Mouse (Mus musculus) MEL (cell line): ENCODE results near the gene Fam208b. TPM values are rescaled to one million over a fixed set of nuclear protein-coding genes. Genes with fewer than 3 reads are reported as not detected.

Source experiments
- DNase-seq: peaks from one replicate; pipeline ENCODE4 v3.0.0; 2011; ENCODE audit warnings: low read depth, low spot score
- H3K27ac ChIP-seq: 2 replicates; pipeline ENCODE4 v1.5.1; 2012; ENCODE audit warnings: low read depth, mild to moderate bottlenecking, control low read depth, low read length, moderate library complexity; ENCODE audit not compliant: control insufficient read depth
- H3K27me3 ChIP-seq, 2 experiments: fragments of 150-350 bp in 1 of 2; sonication (generic) in 1 of 2; 2 replicates each; pipeline ENCODE4 v1.6.1; 2012; ENCODE audit warnings: low read length in 2 of 2, mild to moderate bottlenecking in 2 of 2, improper control_type of control experiment in 1 of 2, moderate library complexity in 1 of 2; ENCODE audit not compliant: insufficient read depth in 2 of 2, control insufficient read depth in 1 of 2
- H3K36me3 ChIP-seq, 2 experiments: 2 replicates each; pipeline ENCODE4 v1.6.1; 2012 to 2014; ENCODE audit warnings: low read length in 2 of 2, improper control_type of control experiment in 1 of 2, inconsistent platforms in 1 of 2, mild to moderate bottlenecking in 1 of 2; ENCODE audit not compliant: insufficient read depth in 2 of 2, control insufficient read depth in 1 of 2
- H3K4me1 ChIP-seq, 2 experiments: fragments of 150-350 bp in 1 of 2; sonication (generic) in 1 of 2; 2 replicates each; pipeline ENCODE4 v1.6.1; 2012; ENCODE audit warnings: low read length in 2 of 2, improper control_type of control experiment in 1 of 2, mild to moderate bottlenecking in 1 of 2; ENCODE audit not compliant: insufficient read depth in 2 of 2, control insufficient read depth in 1 of 2
- H3K4me3 ChIP-seq, 2 experiments: fragments of 150-350 bp in 1 of 2; sonication (generic) in 1 of 2; 2 replicates each; pipeline ENCODE4 v1.5.1; 2012; ENCODE audit warnings: low read depth in 2 of 2, low read length in 2 of 2, mild to moderate bottlenecking in 2 of 2, moderate library complexity in 2 of 2, control low read depth in 1 of 2, improper control_type of control experiment in 1 of 2; ENCODE audit not compliant: control insufficient read depth in 1 of 2, insufficient read depth in 1 of 2
- H3K79me2 ChIP-seq: 2 replicates; pipeline ENCODE4 v1.6.1; 2012; ENCODE audit warnings: mild to moderate bottlenecking, low read length, moderate library complexity; ENCODE audit not compliant: control insufficient read depth, poor library complexity, insufficient read depth
- H3K9ac ChIP-seq: 2 replicates; pipeline ENCODE4 v1.6.1; 2012; ENCODE audit warnings: low read depth, mild to moderate bottlenecking, control low read depth, low read length, moderate library complexity; ENCODE audit not compliant: control insufficient read depth, poor library complexity, severe bottlenecking
- H3K9me3 ChIP-seq: fragments of 150-350 bp; sonication (generic); replicated peaks from 2 replicates; pipeline ENCODE4 v1.6.1; 2012; ENCODE audit warnings: mild to moderate bottlenecking, low read length, improper control_type of control experiment, moderate library complexity; ENCODE audit not compliant: insufficient read depth
- CTCF ChIP-seq, 3 experiments: IDR thresholded peaks in 2 of 3; conservative IDR thresholded peaks in 1 of 3; 2 replicates each; pipeline ENCODE4 v1.5.1; 2011 to 2012; ENCODE audit warnings: low read length in 3 of 3, low read depth in 2 of 3, mild to moderate bottlenecking in 2 of 3, improper control_type of control experiment in 1 of 3, inconsistent platforms in 1 of 3, mixed read lengths in 1 of 3, moderate library complexity in 1 of 3; ENCODE audit not compliant: control insufficient read depth in 1 of 3, insufficient read depth in 1 of 3, poor library complexity in 1 of 3, severe bottlenecking in 1 of 3
- ELF1 ChIP-seq: IDR thresholded peaks from 2 replicates; pipeline ENCODE4 v1.6.1; 2014; ENCODE audit warnings: low read depth, mild to moderate bottlenecking, inconsistent platforms, low read length, improper control_type of control experiment, moderate library complexity
- EP300 ChIP-seq, 2 experiments: IDR thresholded peaks; 2 replicates each; pipeline ENCODE4 v1.6.1; 2011; ENCODE audit warnings: improper control_type of control experiment in 2 of 2, low read length in 2 of 2, low read depth in 1 of 2, mild to moderate bottlenecking in 1 of 2
- HCFC1 ChIP-seq: IDR thresholded peaks from 2 replicates; pipeline ENCODE4 v1.6.1; 2012; ENCODE audit warnings: low read depth, mild to moderate bottlenecking, inconsistent platforms, low read length, improper control_type of control experiment, moderate library complexity
- KAT2A ChIP-seq: conservative IDR thresholded peaks from 2 replicates; pipeline ENCODE4 v1.6.1; 2012; ENCODE audit warnings: low read depth, low read length, improper control_type of control experiment, inconsistent platforms
- MAFK ChIP-seq: IDR thresholded peaks from 2 replicates; pipeline ENCODE4 v1.6.1; 2011; ENCODE audit warnings: low read depth, mild to moderate bottlenecking, low read length, improper control_type of control experiment, borderline replicate concordance
- MAX ChIP-seq: IDR thresholded peaks from 2 replicates; pipeline ENCODE4 v1.6.1; 2011; ENCODE audit warnings: low read length, improper control_type of control experiment
- MAZ ChIP-seq: IDR thresholded peaks from 2 replicates; pipeline ENCODE4 v1.6.1; 2012; ENCODE audit warnings: low read depth, mild to moderate bottlenecking, inconsistent platforms, low read length, improper control_type of control experiment
- MYC ChIP-seq: IDR thresholded peaks from 2 replicates; pipeline ENCODE4 v1.6.1; 2011; ENCODE audit warnings: low read depth, mild to moderate bottlenecking, low read length, improper control_type of control experiment, moderate library complexity
- POLR2A ChIP-seq, 2 experiments: IDR thresholded peaks; 2 replicates each; pipeline ENCODE4 v1.6.1; 2011 to 2012; ENCODE audit warnings: low read length in 2 of 2, mild to moderate bottlenecking in 2 of 2, control low read depth in 1 of 2, improper control_type of control experiment in 1 of 2, low read depth in 1 of 2, moderate library complexity in 1 of 2; ENCODE audit not compliant: control insufficient read depth in 1 of 2, insufficient read depth in 1 of 2, poor library complexity in 1 of 2
- POLR2AphosphoS2 ChIP-seq: IDR thresholded peaks from 2 replicates; pipeline ENCODE4 v1.6.1; 2011; ENCODE audit warnings: low read length, improper control_type of control experiment
- RCOR1 ChIP-seq: IDR thresholded peaks from 2 replicates; pipeline ENCODE4 v1.6.1; 2012; ENCODE audit warnings: low read depth, mild to moderate bottlenecking, inconsistent platforms, low read length, improper control_type of control experiment
- SMC3 ChIP-seq: IDR thresholded peaks from 2 replicates; pipeline ENCODE4 v1.6.1; 2011; ENCODE audit warnings: low read depth, low read length, improper control_type of control experiment
- TAL1 ChIP-seq: IDR thresholded peaks from 2 replicates; pipeline ENCODE4 v1.6.1; 2012; ENCODE audit warnings: mild to moderate bottlenecking, inconsistent platforms, low read length, moderate library complexity, mixed read lengths
- TBP ChIP-seq: IDR thresholded peaks from 2 replicates; pipeline ENCODE4 v1.8.0; 2011; ENCODE audit warnings: low read depth, low read length, improper control_type of control experiment
- USF1 ChIP-seq: IDR thresholded peaks from 2 replicates; pipeline ENCODE4 v1.6.1; 2014; ENCODE audit warnings: low read depth, mild to moderate bottlenecking, inconsistent platforms, low read length, improper control_type of control experiment, moderate library complexity
- USF2 ChIP-seq, 2 experiments: IDR thresholded peaks; 2 replicates each; pipeline ENCODE4 v1.6.1; 2011 to 2012; ENCODE audit warnings: improper control_type of control experiment in 2 of 2, low read length in 2 of 2, borderline replicate concordance in 1 of 2, inconsistent platforms in 1 of 2, low read depth in 1 of 2, mild to moderate bottlenecking in 1 of 2; ENCODE audit not compliant: insufficient read depth in 1 of 2
- ZC3H11A ChIP-seq: IDR thresholded peaks from 2 replicates; pipeline ENCODE4 v1.6.1; 2012; ENCODE audit warnings: low read depth, mild to moderate bottlenecking, inconsistent platforms, low read length, improper control_type of control experiment
- ZKSCAN1 ChIP-seq: IDR thresholded peaks from 2 replicates; pipeline ENCODE4 v1.6.1; 2012; ENCODE audit warnings: low read depth, mild to moderate bottlenecking, inconsistent platforms, low read length, improper control_type of control experiment, moderate library complexity
- ZMIZ1 ChIP-seq: IDR thresholded peaks from 2 replicates; pipeline ENCODE4 v1.6.1; 2012; ENCODE audit warnings: low read depth, mild to moderate bottlenecking, inconsistent platforms, low read length, improper control_type of control experiment, moderate library complexity
- polyA plus RNA-seq, 2 experiments: library from polyadenylated mRNA; stranded (reverse) in 1 of 2; unstranded in 1 of 2; fragments of >175 nt in 1 of 2; fragments of >200 nt in 1 of 2; gene quantifications; 2 replicates each; pipeline versions ENCODE4 v1.2.1 to v1.2.4; 2012; ENCODE audit warnings: low replicate concordance in 2 of 2, low read depth in 1 of 2; ENCODE audit not compliant: insufficient read length in 2 of 2, insufficient read depth in 1 of 2, missing spikeins in 1 of 2
- total RNA-seq: library from RNA; depleted of rRNA; stranded (reverse); fragments of 300-350 nt; gene quantifications from 2 replicates; pipeline ENCODE4 v1.2.3, GENCODE M21; 2012

Fam208b gene
- total and polyA plus RNA-seq, 3 experiments = 23.5 to 183 (median 28.3) TPM

DNA sequence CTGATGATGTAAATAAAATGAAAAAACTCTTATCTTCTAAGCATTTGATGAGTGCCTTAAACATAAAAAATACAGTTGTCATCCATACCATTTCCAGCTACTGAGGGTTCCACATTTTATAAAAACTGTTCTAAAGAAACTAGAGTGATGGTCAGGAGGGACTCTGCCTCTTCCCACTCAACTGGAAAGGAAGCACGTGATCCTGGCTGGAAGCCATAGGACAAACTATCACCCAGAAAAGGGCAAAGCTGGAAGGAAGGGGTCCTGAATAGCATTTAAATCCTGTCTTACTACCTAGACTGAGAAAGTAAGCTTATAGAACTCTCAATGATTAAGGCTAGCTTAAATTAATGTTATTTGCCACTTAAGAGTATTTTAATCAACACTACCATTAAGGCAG, 16.6 kb downstream of the Fam208b start:
- no peak overlapping the region for H3K27ac ChIP-seq
- no peak overlapping the region for H3K9ac ChIP-seq
- H3K27me3 ChIP-seq = no peaks in the 10 kb centered on the region
- no peaks in the 10 kb centered on the region for H3K4me1 ChIP-seq
- H3K36me3 ChIP-seq = peaks cover 2 to 66% of the 10 kb centered on the region in 2 experiments
- no peaks in the 10 kb centered on the region for H3K9me3 ChIP-seq
- no peak overlapping the region for H3K4me3 ChIP-seq
- DNase-seq = no peak
- no peaks in the 10 kb centered on the region for H3K79me2 ChIP-seq
- TF ChIP-seq MYC (no peak), MAX (no peak), USF2 (IDR thresholded peaks at IDR 0.05; ENCODE audit: borderline replicate concordance in 1 of 2, insufficient read depth in 1 of 2, low read depth in 1 of 2, low read length in 2 of 2) (no peak), TAL1 (no peak), ZKSCAN1 (no peak), ELF1 (no peak), RCOR1 (no peak), ZC3H11A (no peak), POLR2A (IDR thresholded peaks at IDR 0.05; ENCODE audit: control insufficient read depth in 1 of 2, insufficient read depth in 1 of 2, low read depth in 1 of 2, low read length in 2 of 2, poor library complexity in 1 of 2) (no peak), MAFK (no peak), SMC3 (no peak), HCFC1 (no peak), USF1 (no peak)

DNA sequence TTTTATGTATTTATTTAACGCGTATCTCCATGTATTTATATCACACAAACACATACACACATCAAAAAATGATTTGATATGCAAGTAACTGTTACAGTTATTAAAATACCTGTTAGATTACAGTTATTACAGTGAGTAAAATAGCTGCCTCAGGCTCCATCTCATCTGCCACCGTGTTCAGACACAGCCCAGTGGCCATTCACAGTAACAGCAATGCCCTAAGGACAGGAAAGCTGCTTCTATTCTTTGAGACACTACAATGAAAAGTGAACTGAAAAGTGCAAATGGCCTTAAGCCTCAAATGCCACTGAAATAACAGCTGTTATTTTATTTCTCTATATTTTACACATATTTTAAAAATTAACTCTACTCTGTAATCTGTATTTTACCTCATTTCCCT, 20.1 kb downstream of the Fam208b start:
- H3K27me3 ChIP-seq = no peaks in the 10 kb centered on the region
- TF ChIP-seq SMC3 (peak; percentile 39), EP300 (IDR thresholded peaks at IDR 0.05; ENCODE audit: low read depth in 1 of 2, low read length in 2 of 2) (no peak), ZMIZ1 (no peak), KAT2A (no peak), MAZ (no peak), POLR2AphosphoS2 (no peak), CTCF (IDR thresholded peaks at IDR 0.05 in 2 of 3, conservative IDR thresholded peaks at IDR 0.05 in 1 of 3; ENCODE audit: control insufficient read depth in 1 of 3, insufficient read depth in 1 of 3, low read depth in 2 of 3, low read length in 3 of 3, poor library complexity in 1 of 3, severe bottlenecking in 1 of 3) (peak in 2 of 3 experiments; percentile 20 to 28; a peak in 3 of 6 replicates), TBP (no peak)
- H3K27ac ChIP-seq = no peak overlapping the region
- H3K79me2 ChIP-seq = no peaks in the 10 kb centered on the region
- no peak overlapping the region for H3K9ac ChIP-seq
- H3K4me3 ChIP-seq = no peak overlapping the region
- peaks cover 0 to 48% of the 10 kb centered on the region in 2 experiments for H3K36me3 ChIP-seq
- no peaks in the 10 kb centered on the region for H3K9me3 ChIP-seq
- peak; percentile 29 for DNase-seq
- no peaks in the 10 kb centered on the region for H3K4me1 ChIP-seq
